Mouse (Mus musculus): ENCODE measurements at regions not wholly inside any gene's neighbourhood (a gene's known extent, or its start where the extent isn't known, plus 50 kb on each side); places are given as distances from the start of the nearest gene placed in this dataset.

DNA sequence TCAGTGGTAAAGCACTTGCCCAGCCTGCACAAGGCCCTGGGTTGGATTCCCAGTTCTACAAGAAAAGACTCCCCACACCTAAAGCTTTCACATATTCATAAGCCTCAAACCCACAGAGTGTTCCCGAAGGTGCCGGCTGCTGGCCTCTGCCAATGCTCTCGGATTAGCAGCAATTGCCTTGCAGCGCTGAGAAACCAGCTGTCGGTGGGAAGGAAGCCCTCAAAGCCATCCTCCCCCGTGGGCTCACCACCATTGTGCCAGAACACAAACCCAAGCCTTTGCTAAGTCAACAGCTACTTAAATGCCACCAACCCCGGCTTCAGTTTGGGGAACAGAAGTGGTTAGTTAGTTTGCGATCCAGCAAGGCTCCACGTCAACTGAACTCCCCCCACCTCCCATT, 217.7 kb downstream of the Srbd1 start:
- H3K9ac ChIP-seq (ENCODE audit: low read depth, low read length) = no peak overlapping the region
- no peaks in the 10 kb centered on the region for H3K36me3 ChIP-seq (ENCODE audit: control insufficient read depth, insufficient read depth, low read length)
- WGBS = 79% methylated on average over 9 of the region's 9 CpGs
- no peaks in the 10 kb centered on the region for H3K27me3 ChIP-seq (ENCODE audit: control insufficient read depth, insufficient read depth, low read length)
- H3K79me2 ChIP-seq (replicated peaks; ENCODE audit: control insufficient read depth, insufficient read depth, low read length) = no peaks in the 10 kb centered on the region
- intact Hi-C loops (cut with DNase I) = no loop called here
- H3K4me3 ChIP-seq = no peak overlapping the region
- no peak for DNase-seq
- H3K27ac ChIP-seq = no peak overlapping the region
- no peak for TF ChIP-seq POLR2A (IDR thresholded peaks at IDR 0.05; ENCODE audit: insufficient read depth, low read depth, low read length)
- TF ChIP-seq EP300 (IDR thresholded peaks at IDR 0.05; ENCODE audit: insufficient read depth, low read depth, low read length) = no peak
- TF ChIP-seq CTCF (IDR thresholded peaks at IDR 0.05) = no peak
- no peaks in the 10 kb centered on the region for H3K4me1 ChIP-seq (ENCODE audit: control insufficient read depth, insufficient read depth, low read length)

DNA sequence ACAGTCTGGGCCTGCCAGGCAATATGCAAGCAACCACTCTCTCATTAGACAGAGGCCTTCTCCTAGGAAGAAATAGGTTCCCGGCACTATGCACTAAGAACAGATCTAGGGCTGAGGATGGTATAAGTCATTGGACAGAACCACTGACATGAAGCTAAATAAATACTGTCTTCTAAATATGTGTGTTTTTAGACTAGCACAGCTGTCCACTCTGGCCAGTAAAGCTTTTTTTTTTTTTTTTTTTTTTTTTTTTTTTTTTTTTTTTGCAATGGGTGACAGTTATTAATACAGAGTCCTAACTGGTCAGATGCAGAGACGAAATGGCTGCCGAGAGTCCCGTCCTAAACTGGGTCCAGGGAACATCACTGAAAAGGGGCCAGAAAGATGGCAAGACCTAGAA, 218.9 kb downstream of the Srbd1 start:
- TF ChIP-seq EP300 (IDR thresholded peaks at IDR 0.05; ENCODE audit: insufficient read depth, low read depth, low read length) (no peak), POLR2A (IDR thresholded peaks at IDR 0.05; ENCODE audit: insufficient read depth, low read depth, low read length) (no peak), CTCF (IDR thresholded peaks at IDR 0.05) (no peak)
- H3K27ac ChIP-seq = no peak overlapping the region
- no peak overlapping the region for H3K4me3 ChIP-seq
- H3K79me2 ChIP-seq (replicated peaks; ENCODE audit: control insufficient read depth, insufficient read depth, low read length) = no peaks in the 10 kb centered on the region
- H3K27me3 ChIP-seq (ENCODE audit: control insufficient read depth, insufficient read depth, low read length) = no peaks in the 10 kb centered on the region
- DNase-seq = no peak
- no peaks in the 10 kb centered on the region for H3K36me3 ChIP-seq (ENCODE audit: control insufficient read depth, insufficient read depth, low read length)
- intact Hi-C loops (cut with DNase I) = no loop called here
- 94% methylated on average over 4 of the region's 4 CpGs for whole genome bisulfite sequencing
- H3K4me1 ChIP-seq (ENCODE audit: control insufficient read depth, insufficient read depth, low read length) = no peaks in the 10 kb centered on the region
- H3K9ac ChIP-seq (ENCODE audit: low read depth, low read length) = no peak overlapping the region

DNA sequence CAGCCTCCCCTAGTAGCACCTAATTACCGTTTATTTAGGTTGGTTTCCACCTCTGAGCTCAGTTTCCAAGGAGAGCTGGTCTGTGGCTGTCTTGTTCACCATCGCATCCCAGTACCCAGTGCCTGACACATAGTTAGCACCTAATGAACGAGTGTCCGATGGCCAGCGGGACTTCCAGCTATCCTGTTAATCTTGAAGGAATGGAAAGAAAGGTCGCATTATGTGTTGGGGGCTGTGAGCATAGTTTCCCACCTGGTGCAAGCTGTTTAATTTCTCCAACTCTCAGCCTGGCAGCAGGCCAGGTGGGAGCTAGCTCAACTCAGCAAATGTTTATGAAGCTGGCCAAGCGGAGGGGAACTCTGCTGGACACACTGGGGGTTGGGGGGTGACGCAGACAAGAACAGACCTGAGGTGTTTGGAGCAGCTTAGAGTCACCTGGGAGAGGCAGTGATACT, 223.7 kb downstream of the Srbd1 start:
- Histone ChIP-seq H3K27me3 (ENCODE audit: control insufficient read depth, insufficient read depth, low read length) (no peaks in the 10 kb centered on the region), H3K9ac (ENCODE audit: low read depth, low read length) (no peak overlapping the region), H3K27ac (no peak overlapping the region), H3K4me3 (no peak overlapping the region), H3K4me1 (ENCODE audit: control insufficient read depth, insufficient read depth, low read length) (no peaks in the 10 kb centered on the region), H3K79me2 (replicated peaks; ENCODE audit: control insufficient read depth, insufficient read depth, low read length) (no peaks in the 10 kb centered on the region), H3K36me3 (ENCODE audit: control insufficient read depth, insufficient read depth, low read length) (no peaks in the 10 kb centered on the region)
- TF ChIP-seq CTCF (IDR thresholded peaks at IDR 0.05) (no peak), EP300 (IDR thresholded peaks at IDR 0.05; ENCODE audit: insufficient read depth, low read depth, low read length) (no peak), POLR2A (IDR thresholded peaks at IDR 0.05; ENCODE audit: insufficient read depth, low read depth, low read length) (no peak)
- intact Hi-C loops (cut with DNase I) = no loop called here
- no peak for DNase-seq
- WGBS = 55% methylated on average over 8 of the region's 8 CpGs

DNA sequence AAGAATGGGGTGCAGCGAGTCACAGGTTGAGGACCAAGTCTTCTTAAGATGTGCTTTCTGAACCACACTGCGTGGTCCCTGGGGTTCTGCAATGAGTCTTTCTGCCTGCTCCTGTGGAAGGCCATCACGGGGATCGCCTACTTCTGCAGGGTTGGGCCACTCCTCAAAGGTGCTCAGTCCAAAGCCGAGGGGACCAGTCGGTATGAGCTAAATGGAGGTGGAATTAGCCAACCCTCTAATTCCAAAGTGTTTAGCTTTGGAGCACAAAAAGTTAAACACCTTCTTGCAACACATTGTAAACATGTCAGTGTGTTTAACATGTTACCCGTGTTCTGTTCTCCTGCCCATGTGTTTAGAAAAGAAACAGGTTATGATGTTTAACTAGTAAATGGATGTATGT, 225.1 kb downstream of the Srbd1 start:
- Histone ChIP-seq H3K79me2 (replicated peaks; ENCODE audit: control insufficient read depth, insufficient read depth, low read length) (no peaks in the 10 kb centered on the region), H3K27me3 (ENCODE audit: control insufficient read depth, insufficient read depth, low read length) (no peaks in the 10 kb centered on the region), H3K27ac (no peak overlapping the region), H3K4me1 (ENCODE audit: control insufficient read depth, insufficient read depth, low read length) (no peaks in the 10 kb centered on the region), H3K9ac (ENCODE audit: low read depth, low read length) (no peak overlapping the region), H3K36me3 (ENCODE audit: control insufficient read depth, insufficient read depth, low read length) (no peaks in the 10 kb centered on the region), H3K4me3 (no peak overlapping the region)
- intact Hi-C loops (cut with DNase I) = no loop called here
- WGBS = 93% methylated on average over 7 of the region's 7 CpGs
- no peak for DNase-seq
- TF ChIP-seq CTCF (IDR thresholded peaks at IDR 0.05) (no peak), POLR2A (IDR thresholded peaks at IDR 0.05; ENCODE audit: insufficient read depth, low read depth, low read length) (no peak), EP300 (IDR thresholded peaks at IDR 0.05; ENCODE audit: insufficient read depth, low read depth, low read length) (no peak)

DNA sequence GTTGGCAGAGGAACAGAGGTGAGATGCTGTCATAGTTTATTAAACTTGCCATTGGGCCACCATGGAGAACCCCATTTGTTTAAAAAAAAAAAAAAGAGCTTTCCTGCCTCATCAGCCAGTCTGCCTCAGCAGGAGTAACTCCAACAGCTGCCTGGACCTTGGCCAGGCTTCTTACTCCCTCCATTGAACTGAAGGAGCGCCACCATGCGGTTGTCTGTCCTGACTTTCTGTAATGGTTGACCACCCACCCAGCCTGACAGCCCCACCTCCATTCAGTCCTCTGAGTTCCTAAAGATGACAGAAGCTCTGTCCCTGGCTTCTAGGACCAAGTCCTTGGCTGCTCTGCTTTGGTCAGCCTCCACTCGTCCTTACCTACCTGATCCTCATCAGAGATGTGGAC, 227.8 kb upstream of the Six2 start:
- no peak overlapping the region for H3K4me3 ChIP-seq
- H3K4me1 ChIP-seq (ENCODE audit: control insufficient read depth, insufficient read depth, low read length) = no peaks in the 10 kb centered on the region
- no peaks in the 10 kb centered on the region for H3K27me3 ChIP-seq (ENCODE audit: control insufficient read depth, insufficient read depth, low read length)
- no peaks in the 10 kb centered on the region for H3K79me2 ChIP-seq (replicated peaks; ENCODE audit: control insufficient read depth, insufficient read depth, low read length)
- TF ChIP-seq POLR2A (IDR thresholded peaks at IDR 0.05; ENCODE audit: insufficient read depth, low read depth, low read length) (no peak), EP300 (IDR thresholded peaks at IDR 0.05; ENCODE audit: insufficient read depth, low read depth, low read length) (no peak), CTCF (IDR thresholded peaks at IDR 0.05) (no peak)
- no peak overlapping the region for H3K9ac ChIP-seq (ENCODE audit: low read depth, low read length)
- DNase-seq = no peak
- 88% methylated on average over 3 of the region's 3 CpGs for WGBS
- intact Hi-C loops (cut with DNase I) = no loop called here
- no peak overlapping the region for H3K27ac ChIP-seq
- no peaks in the 10 kb centered on the region for H3K36me3 ChIP-seq (ENCODE audit: control insufficient read depth, insufficient read depth, low read length)

DNA sequence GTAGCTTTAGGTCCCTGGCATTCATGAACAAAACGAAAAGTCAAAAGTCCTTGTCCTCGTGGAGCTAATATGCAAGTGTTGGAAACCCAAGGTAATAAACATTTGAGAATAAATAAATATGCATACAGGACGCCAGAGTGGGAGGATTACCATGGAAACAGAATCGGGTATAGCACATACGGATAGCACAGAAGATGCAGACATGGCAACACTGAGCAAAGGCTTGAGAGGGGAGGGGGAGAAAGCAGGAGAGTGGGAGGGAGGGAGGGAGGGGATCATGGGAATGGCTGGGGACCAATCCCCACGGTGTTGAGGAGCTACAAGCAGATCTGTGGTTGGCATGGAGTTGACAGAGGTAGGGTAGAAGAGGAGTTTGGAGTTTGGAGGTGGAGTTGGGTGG, 226.0 kb upstream of the Six2 start:
- Histone ChIP-seq H3K27ac (no peak overlapping the region), H3K79me2 (replicated peaks; ENCODE audit: control insufficient read depth, insufficient read depth, low read length) (no peaks in the 10 kb centered on the region), H3K36me3 (ENCODE audit: control insufficient read depth, insufficient read depth, low read length) (no peaks in the 10 kb centered on the region), H3K27me3 (ENCODE audit: control insufficient read depth, insufficient read depth, low read length) (no peaks in the 10 kb centered on the region), H3K4me1 (ENCODE audit: control insufficient read depth, insufficient read depth, low read length) (no peaks in the 10 kb centered on the region), H3K4me3 (no peak overlapping the region), H3K9ac (ENCODE audit: low read depth, low read length) (no peak overlapping the region)
- TF ChIP-seq EP300 (IDR thresholded peaks at IDR 0.05; ENCODE audit: insufficient read depth, low read depth, low read length) = no peak
- TF ChIP-seq CTCF (IDR thresholded peaks at IDR 0.05) = no peak
- TF ChIP-seq POLR2A (IDR thresholded peaks at IDR 0.05; ENCODE audit: insufficient read depth, low read depth, low read length) = no peak
- 70% methylated on average over 6 of the region's 6 CpGs for WGBS
- intact Hi-C loops (cut with DNase I) = no loop called here
- DNase-seq = no peak
